Mouse (Mus musculus) forebrain, embryonic 15.5 days (tissue): Measurements from ENCODE around the gene Tvp23b. TPM values are rescaled to one million over a fixed set of nuclear protein-coding genes. Genes with fewer than 3 reads are reported as not detected.

Experiments used
- ATAC-seq: fragments of 200-750 bp; cut with Nextera tagmentation; replicated peaks from 2 replicates; pipeline ENCODE4 v1.8.0; 2017; ENCODE audit warnings: mild to moderate bottlenecking, moderate TSS enrichment, moderate library complexity
- H3K27ac ChIP-seq: fragments of 300-500 bp; sonication (generic); replicated peaks from 2 replicates; pipeline ENCODE4 v1.5.1; 2015; ENCODE audit warnings: mild to moderate bottlenecking, inconsistent platforms
- H3K27me3 ChIP-seq: fragments of 300-500 bp; sonication (generic); 2 replicates; pipeline ENCODE4 v1.6.1; 2015; ENCODE audit warnings: inconsistent platforms
- H3K36me3 ChIP-seq: fragments of 300-500 bp; sonication (generic); 2 replicates; pipeline ENCODE4 v1.6.1; 2015; ENCODE audit warnings: mild to moderate bottlenecking, inconsistent platforms
- H3K4me1 ChIP-seq: fragments of 300-500 bp; sonication (generic); 2 replicates; pipeline ENCODE4 v1.6.1; 2015; ENCODE audit warnings: inconsistent platforms
- H3K4me2 ChIP-seq: fragments of 300-500 bp; sonication (generic); replicated peaks from 2 replicates; pipeline ENCODE4 v1.6.1; 2015; ENCODE audit warnings: mild to moderate bottlenecking, inconsistent platforms
- H3K4me3 ChIP-seq: fragments of 300-500 bp; sonication (generic); 2 replicates; pipeline ENCODE4 v1.5.1; 2015; ENCODE audit warnings: mild to moderate bottlenecking, inconsistent platforms
- H3K9ac ChIP-seq: fragments of 300-500 bp; sonication (generic); replicated peaks from 2 replicates; pipeline ENCODE4 v1.6.1; 2015; ENCODE audit warnings: mild to moderate bottlenecking, inconsistent platforms
- H3K9me3 ChIP-seq: fragments of 300-500 bp; sonication (generic); 2 replicates; pipeline ENCODE4 v1.6.1; 2016; ENCODE audit warnings: inconsistent platforms
- WGBS: fragments of 180-500 bp; shearing (Covaris S2); methylation state at CpG from one replicate; pipeline ENCODE4 v1.1.7; 2015; ENCODE audit warnings: mixed read lengths; 5-methylcytosine and 5-hydroxymethylcytosine counted together
- polyA plus RNA-seq: library from polyadenylated mRNA; unstranded; fragments of >200 nt; fragmentation: Nextera tagmentation; extraction: Ambion mirVana; gene quantifications from 2 replicates; pipeline ENCODE4 v1.2.1, GENCODE M21; 2015

Gene Tvp23b
- polyA plus RNA-seq, 1 experiment from 2014 or later, result 59.1 TPM

DNA sequence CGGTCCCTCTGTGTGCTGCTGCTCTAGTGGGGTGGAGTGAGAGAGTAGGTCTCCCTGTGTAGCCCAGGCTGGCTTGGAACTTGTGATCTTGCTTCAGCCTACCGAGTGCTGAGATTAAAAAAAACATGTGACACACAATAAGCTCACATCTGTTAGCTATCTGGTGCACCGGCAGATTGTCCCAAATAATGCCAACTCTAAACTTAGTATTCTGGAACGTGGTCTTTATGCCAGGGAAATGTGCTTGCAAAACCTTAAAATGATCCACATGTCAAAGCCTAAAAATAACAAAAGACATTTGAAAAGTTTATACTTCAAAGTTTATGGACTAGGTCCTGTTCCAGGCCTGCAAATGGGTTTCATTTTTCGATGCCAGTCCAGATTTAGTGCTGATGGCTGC, 10.1 kb upstream of the Tvp23b start:
- no peak overlapping the region for H3K4me2 ChIP-seq
- H3K4me1 ChIP-seq, result no peaks in the 10 kb centered on the region
- WGBS, result 82% methylated on average over 5 of the region's 5 CpGs
- no peak overlapping the region for H3K27ac ChIP-seq
- no peaks in the 10 kb centered on the region for H3K27me3 ChIP-seq
- no peaks in the 10 kb centered on the region for H3K36me3 ChIP-seq
- ATAC-seq, result no peak
- H3K4me3 ChIP-seq, result no peak overlapping the region
- H3K9me3 ChIP-seq, result no peaks in the 10 kb centered on the region
- H3K9ac ChIP-seq, result no peak overlapping the region

GRCm38 (mm10) chr11:62869715-62870371, 9.4 kb upstream of the Tvp23b start:
- H3K27ac ChIP-seq, result no peak overlapping the region
- no peak for ATAC-seq
- H3K27me3 ChIP-seq, result no peaks in the 10 kb centered on the region
- no peaks in the 10 kb centered on the region for H3K36me3 ChIP-seq
- no peak overlapping the region for H3K9ac ChIP-seq
- WGBS, result 88% methylated on average over 8 of the region's 8 CpGs
- H3K9me3 ChIP-seq, result no peaks in the 10 kb centered on the region
- H3K4me3 ChIP-seq, result no peak overlapping the region
- H3K4me1 ChIP-seq, result no peaks in the 10 kb centered on the region
- no peak overlapping the region for H3K4me2 ChIP-seq

GRCm38 (mm10) chr11:62873479-62873878, 5.8 kb upstream of the Tvp23b start:
- no peaks in the 10 kb centered on the region for H3K9me3 ChIP-seq
- H3K27me3 ChIP-seq, result no peaks in the 10 kb centered on the region
- H3K4me3 ChIP-seq, result no peak overlapping the region
- H3K36me3 ChIP-seq, result no peaks in the 10 kb centered on the region
- H3K4me2 ChIP-seq, result no peak overlapping the region
- H3K4me1 ChIP-seq, result no peaks in the 10 kb centered on the region
- H3K9ac ChIP-seq, result no peak overlapping the region
- whole genome bisulfite sequencing, result 80% methylated on average over 9 of the region's 9 CpGs
- no peak for ATAC-seq
- no peak overlapping the region for H3K27ac ChIP-seq

DNA sequence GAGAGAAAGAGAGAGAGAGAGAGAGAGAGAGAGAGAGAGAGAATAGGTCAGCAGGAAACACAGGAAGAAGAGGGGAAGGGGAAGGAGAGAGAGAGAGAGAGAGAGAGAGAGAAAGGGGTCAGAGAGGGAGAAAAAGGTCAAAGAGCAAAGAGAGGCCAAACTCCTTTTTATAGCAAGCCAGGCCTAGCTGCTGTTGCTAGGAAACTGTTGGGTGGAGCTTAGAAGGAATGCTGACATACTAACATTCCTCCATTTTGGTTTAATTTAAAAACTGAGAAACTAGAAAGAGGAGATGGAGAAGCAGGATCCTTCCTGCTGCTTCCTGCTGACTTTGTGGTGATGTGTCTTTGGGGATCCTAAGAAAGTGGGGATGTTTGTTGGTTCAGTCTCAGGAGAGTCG, 3.6 kb upstream of the Tvp23b start:
- Histone ChIP-seq H3K4me2 (no peak overlapping the region), H3K9ac (no peak overlapping the region), H3K36me3 (no peaks in the 10 kb centered on the region), H3K4me3 (no peak overlapping the region), H3K27me3 (no peaks in the 10 kb centered on the region), H3K9me3 (no peaks in the 10 kb centered on the region), H3K27ac (no peak overlapping the region), H3K4me1 (peaks cover 11% of the 10 kb centered on the region; the same call in 1 of the 2 replicates)
- no peak for ATAC-seq
- 89% methylated on average over 1 of the region's 1 CpGs for whole genome bisulfite sequencing

- Histone ChIP-seq H3K4me2 (no peak overlapping the region), H3K36me3 (no peaks in the 10 kb centered on the region), H3K4me3 (no peak overlapping the region), H3K27ac (no peak overlapping the region), H3K27me3 (no peaks in the 10 kb centered on the region), H3K4me1 (peaks cover 11% of the 10 kb centered on the region; the same call in 1 of the 2 replicates), H3K9ac (no peak overlapping the region), H3K9me3 (no peaks in the 10 kb centered on the region)
- no peak for ATAC-seq
- 92% methylated on average over 4 of the region's 4 CpGs for WGBS
Observed at GRCm38 (mm10) chr11:62876445-62876844, 2.8 kb upstream of the Tvp23b start.

DNA sequence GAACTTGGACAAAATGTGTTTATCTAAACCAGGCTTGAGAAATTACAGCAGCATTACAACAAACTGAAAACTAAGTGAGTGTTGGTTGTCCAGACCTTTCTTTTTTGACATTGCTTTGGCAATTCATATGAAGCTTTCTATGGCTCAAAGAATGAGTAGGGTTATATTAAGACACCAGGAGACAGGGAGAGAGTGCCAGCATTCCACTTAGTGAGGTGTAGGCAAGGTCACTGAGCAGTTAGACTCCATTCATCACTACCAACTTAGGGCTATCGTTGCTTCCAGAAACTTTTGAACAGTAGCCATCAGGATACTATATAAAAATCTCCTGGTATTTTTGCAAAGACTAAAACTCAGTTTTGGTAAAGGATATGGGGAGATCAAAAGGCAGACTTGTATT, 1.9 kb upstream of the Tvp23b start:
- Histone ChIP-seq H3K27me3 (no peaks in the 10 kb centered on the region), H3K27ac (no peak overlapping the region), H3K36me3 (no peaks in the 10 kb centered on the region), H3K4me2 (no peak overlapping the region), H3K4me1 (peaks cover 11% of the 10 kb centered on the region; the same call in 1 of the 2 replicates), H3K9me3 (no peaks in the 10 kb centered on the region), H3K9ac (no peak overlapping the region), H3K4me3 (no peak overlapping the region)
- ATAC-seq, result no peak
- 79% methylated on average over 1 of the region's 1 CpGs for WGBS

- H3K4me3 ChIP-seq, result peak overlapping the region; percentile 79
- peaks cover 11% of the 10 kb centered on the region; the same call in 1 of the 2 replicates for H3K4me1 ChIP-seq
- H3K9ac ChIP-seq, result peak overlapping the region; percentile 80; the same call in 1 of the 2 replicates
- H3K9me3 ChIP-seq, result no peaks in the 10 kb centered on the region
- 31% methylated on average over 9 of the region's 9 CpGs for WGBS
- ATAC-seq, result peak; percentile 41
- H3K36me3 ChIP-seq, result peaks cover 3% of the 10 kb centered on the region; the same call in 1 of the 2 replicates
- no peak overlapping the region; the same call in 1 of the 2 replicates for H3K27ac ChIP-seq
- peak overlapping the region; percentile 70 for H3K4me2 ChIP-seq
- H3K27me3 ChIP-seq, result no peaks in the 10 kb centered on the region
Observed at GRCm38 (mm10) chr11:62878728-62879127, 527 bp upstream of the Tvp23b start.

DNA sequence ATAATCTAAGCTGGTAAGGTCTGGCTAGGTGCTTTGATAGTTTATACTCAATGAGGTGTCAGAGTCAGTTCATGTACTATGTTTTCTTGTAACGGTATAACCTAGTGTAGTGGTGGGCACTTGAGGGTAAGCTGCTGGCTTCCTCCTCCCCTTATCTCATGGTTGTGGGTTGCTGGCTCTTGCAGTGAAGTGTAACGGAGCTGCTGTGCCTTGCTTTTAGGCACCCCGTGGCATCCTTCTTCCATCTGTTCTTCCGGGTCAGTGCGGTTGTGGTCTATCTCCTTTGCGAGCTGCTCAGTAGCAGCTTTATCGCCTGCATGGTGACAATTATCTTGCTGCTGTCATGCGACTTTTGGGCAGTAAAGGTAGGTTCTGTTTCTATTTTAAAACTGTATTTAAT, 4.2 kb downstream of the Tvp23b start:
- H3K27ac ChIP-seq, result no peak overlapping the region
- H3K4me2 ChIP-seq, result no peak overlapping the region
- WGBS, result 95% methylated on average over 8 of the region's 8 CpGs
- no peaks in the 10 kb centered on the region for H3K27me3 ChIP-seq
- no peaks in the 10 kb centered on the region for H3K9me3 ChIP-seq
- H3K9ac ChIP-seq, result no peak overlapping the region
- peaks cover 22% of the 10 kb centered on the region for H3K36me3 ChIP-seq
- no peak for ATAC-seq
- peaks cover 11% of the 10 kb centered on the region; the same call in 1 of the 2 replicates for H3K4me1 ChIP-seq
- H3K4me3 ChIP-seq, result no peak overlapping the region

DNA sequence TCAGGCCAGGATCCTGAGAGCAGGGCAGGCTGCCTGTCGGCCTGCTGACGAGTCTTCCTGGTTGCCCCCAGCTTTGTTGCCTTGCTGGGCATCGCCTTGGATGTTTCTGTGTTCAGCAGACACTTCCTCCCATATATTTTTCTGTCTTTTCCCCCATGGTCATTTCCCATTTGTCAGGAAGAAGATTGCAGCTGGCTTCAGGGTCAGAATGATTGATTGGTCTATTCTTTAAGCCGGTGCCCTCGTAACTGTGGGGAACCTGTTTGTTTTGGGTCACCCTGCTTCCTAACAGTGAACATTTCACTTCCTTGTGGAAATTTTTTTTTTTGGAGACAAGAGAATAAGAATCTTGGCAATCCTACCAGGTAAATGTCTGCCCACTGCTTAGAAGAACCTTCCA, 6.1 kb downstream of the Tvp23b start:
- ATAC-seq, result no peak
- no peaks in the 10 kb centered on the region for H3K9me3 ChIP-seq
- H3K4me3 ChIP-seq, result no peak overlapping the region
- no peak overlapping the region for H3K9ac ChIP-seq
- peaks cover 27% of the 10 kb centered on the region for H3K36me3 ChIP-seq
- no peaks in the 10 kb centered on the region for H3K27me3 ChIP-seq
- no peak overlapping the region for H3K27ac ChIP-seq
- H3K4me1 ChIP-seq, result peaks cover 2% of the 10 kb centered on the region; the same call in 1 of the 2 replicates
- H3K4me2 ChIP-seq, result no peak overlapping the region
- WGBS, result 85% methylated on average over 5 of the region's 5 CpGs

DNA sequence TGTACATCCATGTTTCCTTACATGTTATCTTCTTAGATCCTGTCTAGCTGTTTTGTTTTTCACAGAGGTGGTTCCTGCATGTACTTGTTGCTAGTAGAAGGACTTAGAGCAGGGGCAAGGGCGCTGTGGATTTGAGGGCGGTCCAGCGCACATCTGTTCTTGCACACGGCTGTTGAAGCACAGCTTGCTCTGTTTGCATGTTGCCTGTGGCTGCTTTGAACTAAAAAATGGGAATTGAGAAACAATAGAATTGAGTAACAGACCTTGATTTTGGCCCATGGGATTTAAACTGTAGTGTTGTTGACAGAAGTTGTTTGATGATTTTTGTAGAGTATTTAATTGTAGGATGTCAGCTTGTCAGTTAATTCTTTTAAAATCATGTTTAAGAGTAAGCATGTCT, 11.5 kb downstream of the Tvp23b start:
- no peak overlapping the region for H3K4me2 ChIP-seq
- no peak overlapping the region for H3K27ac ChIP-seq
- H3K9ac ChIP-seq, result no peak overlapping the region
- no peaks in the 10 kb centered on the region for H3K27me3 ChIP-seq
- no peak for ATAC-seq
- H3K9me3 ChIP-seq, result no peaks in the 10 kb centered on the region
- no peaks in the 10 kb centered on the region for H3K4me1 ChIP-seq
- peaks cover 31% of the 10 kb centered on the region for H3K36me3 ChIP-seq
- WGBS, result 87% methylated on average over 4 of the region's 4 CpGs
- H3K4me3 ChIP-seq, result no peak overlapping the region

DNA sequence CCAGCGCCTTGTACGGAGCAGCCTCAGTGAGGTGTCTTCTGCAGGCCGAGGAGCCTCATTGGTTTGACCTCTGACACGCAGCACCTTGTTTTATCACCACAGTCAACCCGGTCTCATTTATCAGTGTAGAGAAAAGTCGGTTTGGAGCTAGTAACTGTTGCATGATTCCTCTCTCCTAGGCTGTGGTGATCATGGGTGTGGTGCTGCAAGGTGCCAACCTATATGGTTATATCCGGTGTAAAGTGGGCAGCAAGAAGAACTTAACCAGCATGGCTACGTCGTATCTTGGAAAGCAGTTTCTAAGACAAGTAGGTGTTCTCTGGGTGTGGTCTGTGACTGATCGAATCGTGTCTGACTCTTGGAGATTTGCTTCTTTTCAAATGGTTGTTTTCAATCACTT, 12.5 kb downstream of the Tvp23b start:
- Histone ChIP-seq H3K36me3 (peaks cover 30% of the 10 kb centered on the region), H3K27me3 (no peaks in the 10 kb centered on the region), H3K27ac (no peak overlapping the region), H3K4me3 (no peak overlapping the region), H3K9me3 (no peaks in the 10 kb centered on the region), H3K4me2 (no peak overlapping the region), H3K9ac (no peak overlapping the region), H3K4me1 (no peaks in the 10 kb centered on the region)
- 96% methylated on average over 11 of the region's 11 CpGs for WGBS
- no peak for ATAC-seq

DNA sequence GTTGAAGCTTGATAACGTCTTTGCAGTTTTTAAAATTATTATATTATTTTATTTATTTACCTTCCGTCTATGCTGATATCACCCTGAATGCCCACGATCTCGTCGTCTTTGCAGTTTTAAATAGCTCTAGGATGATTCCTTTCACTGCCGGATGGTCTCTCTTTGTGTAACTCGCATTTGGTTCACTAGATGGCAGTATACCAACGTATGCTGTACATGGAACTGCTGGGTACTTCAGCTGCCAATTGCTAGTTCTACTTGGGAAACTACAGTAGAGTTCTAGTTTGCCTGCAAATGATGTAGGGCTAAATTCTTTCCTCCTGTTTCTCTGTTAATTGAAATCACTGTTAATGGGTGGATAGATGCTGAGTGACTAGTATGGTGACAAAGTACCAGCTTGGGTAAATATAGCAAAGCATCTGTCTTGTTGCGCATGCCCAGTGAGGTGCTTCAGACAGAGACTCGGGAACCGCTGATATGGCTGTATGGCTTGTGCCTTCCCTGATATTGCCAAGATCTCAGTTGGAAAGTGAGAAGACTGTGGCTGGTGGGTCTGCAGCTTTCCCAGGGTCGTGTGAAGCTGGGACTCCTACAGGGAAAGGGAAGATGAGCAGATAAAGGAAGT, 22.6 kb downstream of the Tvp23b start:
- H3K9ac ChIP-seq, result no peak overlapping the region
- H3K27ac ChIP-seq, result no peak overlapping the region
- H3K4me1 ChIP-seq, result no peaks in the 10 kb centered on the region
- peak; percentile 74 for ATAC-seq
- no peaks in the 10 kb centered on the region for H3K9me3 ChIP-seq
- H3K36me3 ChIP-seq, result no peaks in the 10 kb centered on the region
- H3K4me2 ChIP-seq, result no peak overlapping the region
- H3K27me3 ChIP-seq, result no peaks in the 10 kb centered on the region
- no peak overlapping the region for H3K4me3 ChIP-seq
- 42% methylated on average over 12 of the region's 12 CpGs for WGBS
